Mouse (Mus musculus) spleen, adult 2 months (tissue): Measurements from ENCODE around the gene Ezh1.
"Not testable (repeated sequence)": the region's sequence is repeated elsewhere in the genome, so short reads cannot be mapped to it uniquely, and the experiment has no call there.

Experiments used
- CTCF ChIP-seq: fragments of 200-500 bp; IDR thresholded peaks from 2 replicates; pipeline ENCODE4 v1.5.1; 2011; ENCODE audit warnings: mild to moderate bottlenecking, inconsistent platforms; ENCODE audit not compliant: insufficient read depth, insufficient read length, insufficient replicate concordance; ENCODE audit errors: extremely low read depth
- POLR2A ChIP-seq: fragments of 200-500 bp; IDR thresholded peaks from 2 replicates; pipeline ENCODE4 v1.6.1; 2011; ENCODE audit warnings: low read depth, low read length, inconsistent platforms

DNA sequence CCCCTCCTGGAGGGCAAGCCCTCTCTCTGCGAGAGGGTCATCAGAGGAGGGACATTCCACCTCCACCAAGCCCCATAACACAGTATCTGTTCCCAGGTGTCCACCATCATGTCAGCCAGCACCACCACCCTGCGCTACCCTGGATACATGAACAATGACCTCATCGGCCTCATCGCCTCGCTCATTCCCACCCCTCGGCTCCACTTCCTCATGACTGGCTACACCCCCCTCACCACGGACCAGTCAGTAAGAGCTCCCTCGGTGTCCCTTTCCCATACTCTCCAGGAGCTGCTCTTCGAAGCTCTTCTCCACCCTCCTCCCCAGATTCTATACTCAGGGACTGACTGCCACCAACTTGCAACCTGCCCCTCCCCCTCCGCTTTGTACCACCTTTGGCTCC lies 66.1 kb downstream of the Ezh1 start:
- not testable (repeated sequence) for TF ChIP-seq CTCF, POLR2A
